Mouse (Mus musculus): Measurements from ENCODE around the gene Plekhg3. TPM values are rescaled to one million over a fixed set of nuclear protein-coding genes. Genes with fewer than 3 reads are reported as not detected.

The Plekhg3 gene
- polyA plus RNA-seq, 1 experiment from 2014 or later, result 0.47 TPM

DNA sequence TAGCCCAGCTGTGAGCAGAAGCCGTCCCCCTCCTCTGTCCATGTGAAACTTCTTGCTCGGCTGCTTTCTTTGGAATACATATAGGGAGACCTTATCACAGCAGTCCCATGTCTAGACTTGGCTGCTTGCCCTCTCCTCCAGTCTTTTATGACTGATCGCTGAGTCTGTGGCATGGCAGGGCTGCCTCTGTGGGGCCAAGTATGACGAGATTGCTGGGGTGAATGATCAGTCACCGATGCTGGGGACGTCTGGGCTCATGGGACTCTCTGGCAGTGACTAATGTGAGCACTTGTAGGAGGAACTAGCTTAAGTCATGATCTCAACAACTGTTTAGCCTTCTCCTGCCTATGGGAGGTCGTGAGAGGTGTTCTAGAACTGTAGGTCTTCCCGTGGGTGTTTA, 21.6 kb downstream of the Plekhg3 start:
- H3K4me3 ChIP-seq (ENCODE audit: low read depth, low read length), result no peak overlapping the region
- no peak overlapping the region for H3K9ac ChIP-seq (replicated peaks; ENCODE audit: low read depth, low read length)
- H3K4me2 ChIP-seq (ENCODE audit: low read depth, low read length), result no peak overlapping the region
- H3K4me1 ChIP-seq (ENCODE audit: control insufficient read depth, insufficient read depth, low read length), result 0 out of 2 replicates have a peak, but pooled peaks cover under 1% of the 10 kb centered on the region
- H3K36me3 ChIP-seq (ENCODE audit: control insufficient read depth, insufficient read depth, low read length), result no peaks in the 10 kb centered on the region
- H3K9me3 ChIP-seq (ENCODE audit: control insufficient read depth, low read length), result no peaks in the 10 kb centered on the region
- 71% methylated on average over 8 of the region's 8 CpGs for WGBS
- ATAC-seq (ENCODE audit: low read depth), result no peak
- no peak overlapping the region for H3K27ac ChIP-seq (ENCODE audit: low read depth, low read length)
- no peaks in the 10 kb centered on the region for H3K27me3 ChIP-seq (ENCODE audit: control insufficient read depth, insufficient read depth, low read length)

DNA sequence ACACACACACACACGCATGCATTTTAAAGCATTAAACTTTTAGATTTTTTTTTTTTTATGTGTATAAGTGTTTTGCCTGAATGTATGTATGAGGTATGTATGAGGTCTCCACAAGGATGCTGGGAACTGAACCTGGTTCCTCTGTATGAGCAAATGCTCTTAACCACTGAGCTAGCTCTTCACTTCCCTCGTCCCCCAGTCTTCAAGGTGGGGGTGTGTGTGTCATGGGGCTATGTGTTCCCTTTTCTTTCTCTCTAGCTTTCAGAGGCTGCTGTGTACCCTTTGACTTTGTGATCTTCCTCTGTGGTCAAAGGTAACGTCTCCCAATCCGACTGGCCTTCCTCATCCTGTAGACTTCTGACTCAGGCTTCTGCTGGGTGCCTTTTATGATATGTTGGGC, 22.3 kb downstream of the Plekhg3 start:
- H3K4me2 ChIP-seq (ENCODE audit: low read depth, low read length), result no peak overlapping the region
- H3K9me3 ChIP-seq (ENCODE audit: control insufficient read depth, low read length), result no peaks in the 10 kb centered on the region
- H3K4me1 ChIP-seq (ENCODE audit: control insufficient read depth, insufficient read depth, low read length), result no peaks in the 10 kb centered on the region
- H3K9ac ChIP-seq (replicated peaks; ENCODE audit: low read depth, low read length), result no peak overlapping the region
- no peak overlapping the region for H3K27ac ChIP-seq (ENCODE audit: low read depth, low read length)
- no peak for ATAC-seq (ENCODE audit: low read depth)
- 93% methylated on average over 4 of the region's 4 CpGs for WGBS
- H3K4me3 ChIP-seq (ENCODE audit: low read depth, low read length), result no peak overlapping the region
- no peaks in the 10 kb centered on the region for H3K36me3 ChIP-seq (ENCODE audit: control insufficient read depth, insufficient read depth, low read length)
- H3K27me3 ChIP-seq (ENCODE audit: control insufficient read depth, insufficient read depth, low read length), result no peaks in the 10 kb centered on the region

DNA sequence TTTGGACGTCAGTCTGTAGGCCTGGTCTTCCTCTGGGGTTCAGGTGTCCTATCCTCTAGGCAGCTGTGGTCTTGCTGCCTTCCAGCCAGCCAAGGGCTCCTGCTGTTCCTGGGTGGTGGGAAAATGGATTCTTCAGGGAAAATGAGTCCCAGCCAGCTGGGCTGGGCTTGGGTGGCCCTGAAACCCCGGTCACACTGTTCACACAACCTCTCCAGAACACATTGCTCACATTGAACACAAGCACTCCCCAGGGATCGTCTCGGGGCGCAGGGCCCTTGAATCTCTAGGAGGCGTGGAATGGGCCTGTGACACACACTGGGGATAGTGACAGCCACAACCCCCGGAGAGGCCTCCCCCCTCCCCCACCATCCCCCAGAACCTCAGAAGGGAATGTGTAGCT, 23.2 kb downstream of the Plekhg3 start:
- no peak overlapping the region for H3K4me3 ChIP-seq (ENCODE audit: low read depth, low read length)
- no peak overlapping the region for H3K27ac ChIP-seq (ENCODE audit: low read depth, low read length)
- WGBS, result 70% methylated on average over 7 of the region's 7 CpGs
- no peaks in the 10 kb centered on the region for H3K4me1 ChIP-seq (ENCODE audit: control insufficient read depth, insufficient read depth, low read length)
- ATAC-seq (ENCODE audit: low read depth), result no peak
- H3K9me3 ChIP-seq (ENCODE audit: control insufficient read depth, low read length), result no peaks in the 10 kb centered on the region
- H3K27me3 ChIP-seq (ENCODE audit: control insufficient read depth, insufficient read depth, low read length), result no peaks in the 10 kb centered on the region
- no peak overlapping the region for H3K9ac ChIP-seq (replicated peaks; ENCODE audit: low read depth, low read length)
- H3K4me2 ChIP-seq (ENCODE audit: low read depth, low read length), result no peak overlapping the region
- H3K36me3 ChIP-seq (ENCODE audit: control insufficient read depth, insufficient read depth, low read length), result no peaks in the 10 kb centered on the region

DNA sequence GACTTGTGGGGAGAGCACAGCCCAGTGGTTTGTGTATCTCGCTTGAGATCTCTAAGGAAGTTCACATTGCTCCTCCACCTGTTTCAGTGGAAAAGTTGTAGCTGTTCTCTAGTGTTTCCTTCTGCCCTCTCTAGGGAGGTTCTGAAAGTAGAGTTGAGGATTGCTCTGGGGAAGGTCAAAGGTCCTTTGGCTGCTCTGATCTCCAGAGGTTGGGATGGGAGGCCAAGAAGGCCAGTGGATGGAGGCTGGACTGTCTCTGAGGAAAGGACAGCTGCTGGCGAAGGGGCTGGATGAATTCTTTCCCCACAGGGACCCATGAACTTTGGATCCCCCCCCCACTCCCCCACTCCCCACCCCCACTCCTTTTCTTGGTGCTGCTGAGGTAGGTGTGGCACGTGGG, 23.7 kb downstream of the Plekhg3 start:
- Histone ChIP-seq H3K27me3 (ENCODE audit: control insufficient read depth, insufficient read depth, low read length) (no peaks in the 10 kb centered on the region), H3K9ac (replicated peaks; ENCODE audit: low read depth, low read length) (no peak overlapping the region), H3K4me3 (ENCODE audit: low read depth, low read length) (no peak overlapping the region), H3K36me3 (ENCODE audit: control insufficient read depth, insufficient read depth, low read length) (no peaks in the 10 kb centered on the region), H3K27ac (ENCODE audit: low read depth, low read length) (no peak overlapping the region), H3K4me2 (ENCODE audit: low read depth, low read length) (no peak overlapping the region), H3K9me3 (ENCODE audit: control insufficient read depth, low read length) (no peaks in the 10 kb centered on the region), H3K4me1 (ENCODE audit: control insufficient read depth, insufficient read depth, low read length) (no peaks in the 10 kb centered on the region)
- no peak for ATAC-seq (ENCODE audit: low read depth)
- WGBS, result 93% methylated on average over 3 of the region's 3 CpGs

DNA sequence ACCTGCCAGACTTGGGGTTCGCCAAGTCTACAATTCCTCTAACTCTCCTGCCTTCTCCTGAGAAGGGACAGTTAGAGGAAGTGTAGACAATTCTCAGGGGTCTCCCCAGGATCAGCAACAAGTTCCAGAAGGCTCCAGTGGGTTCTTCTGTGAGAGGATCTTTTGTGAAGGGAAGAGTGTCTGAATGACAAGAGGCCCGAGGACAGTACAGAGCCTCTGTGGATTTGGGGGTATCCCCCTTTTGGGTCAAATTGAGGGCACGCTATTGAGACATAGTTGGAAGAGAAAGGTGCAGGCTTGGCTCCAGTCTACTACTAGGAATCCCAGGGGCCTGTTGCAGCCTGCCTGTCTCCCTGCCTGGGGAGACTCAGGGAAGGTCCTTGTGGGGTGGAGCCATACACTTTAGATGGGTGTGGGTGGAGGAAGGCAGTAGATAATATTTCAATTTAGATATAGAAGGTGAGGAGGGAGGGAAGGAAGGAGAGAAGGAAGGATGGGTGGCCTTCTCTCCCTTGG, 24.2 kb downstream of the Plekhg3 start:
- no peak overlapping the region for H3K9ac ChIP-seq (replicated peaks; ENCODE audit: low read depth, low read length)
- 85% methylated on average over 3 of the region's 3 CpGs for WGBS
- no peak overlapping the region for H3K4me2 ChIP-seq (ENCODE audit: low read depth, low read length)
- H3K36me3 ChIP-seq (ENCODE audit: control insufficient read depth, insufficient read depth, low read length), result no peaks in the 10 kb centered on the region
- no peak overlapping the region for H3K4me3 ChIP-seq (ENCODE audit: low read depth, low read length)
- no peak for ATAC-seq (ENCODE audit: low read depth)
- H3K27ac ChIP-seq (ENCODE audit: low read depth, low read length), result no peak overlapping the region
- no peaks in the 10 kb centered on the region for H3K9me3 ChIP-seq (ENCODE audit: control insufficient read depth, low read length)
- no peaks in the 10 kb centered on the region for H3K27me3 ChIP-seq (ENCODE audit: control insufficient read depth, insufficient read depth, low read length)
- no peaks in the 10 kb centered on the region for H3K4me1 ChIP-seq (ENCODE audit: control insufficient read depth, insufficient read depth, low read length)

DNA sequence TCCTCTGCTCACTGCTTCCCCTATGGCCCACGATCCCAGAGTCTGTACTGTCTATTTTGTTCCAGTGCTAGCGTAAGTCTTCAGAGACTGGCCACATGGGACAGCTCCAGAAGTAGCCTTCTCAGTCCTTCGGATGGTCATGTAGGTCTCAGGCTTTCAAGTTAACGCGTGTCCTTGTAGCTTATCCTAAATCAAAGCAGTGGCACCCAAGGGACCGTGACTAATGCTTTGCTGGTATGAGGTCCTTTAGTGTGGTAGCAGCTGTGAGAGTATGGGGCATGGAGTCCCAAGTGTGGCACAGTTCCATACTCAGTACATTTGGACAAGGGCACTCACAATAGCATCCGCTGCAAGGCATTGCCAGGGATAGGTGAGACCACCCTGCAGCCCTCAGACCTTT, 25.5 kb downstream of the Plekhg3 start:
- H3K36me3 ChIP-seq (ENCODE audit: control insufficient read depth, insufficient read depth, low read length), result no peaks in the 10 kb centered on the region
- H3K4me2 ChIP-seq (ENCODE audit: low read depth, low read length), result no peak overlapping the region
- no peak overlapping the region for H3K9ac ChIP-seq (replicated peaks; ENCODE audit: low read depth, low read length)
- H3K4me3 ChIP-seq (ENCODE audit: low read depth, low read length), result no peak overlapping the region
- no peak for ATAC-seq (ENCODE audit: low read depth)
- H3K27ac ChIP-seq (ENCODE audit: low read depth, low read length), result no peak overlapping the region
- no peaks in the 10 kb centered on the region for H3K9me3 ChIP-seq (ENCODE audit: control insufficient read depth, low read length)
- no peaks in the 10 kb centered on the region for H3K27me3 ChIP-seq (ENCODE audit: control insufficient read depth, insufficient read depth, low read length)
- no peaks in the 10 kb centered on the region for H3K4me1 ChIP-seq (ENCODE audit: control insufficient read depth, insufficient read depth, low read length)
- WGBS, result 53% methylated on average over 7 of the region's 7 CpGs

DNA sequence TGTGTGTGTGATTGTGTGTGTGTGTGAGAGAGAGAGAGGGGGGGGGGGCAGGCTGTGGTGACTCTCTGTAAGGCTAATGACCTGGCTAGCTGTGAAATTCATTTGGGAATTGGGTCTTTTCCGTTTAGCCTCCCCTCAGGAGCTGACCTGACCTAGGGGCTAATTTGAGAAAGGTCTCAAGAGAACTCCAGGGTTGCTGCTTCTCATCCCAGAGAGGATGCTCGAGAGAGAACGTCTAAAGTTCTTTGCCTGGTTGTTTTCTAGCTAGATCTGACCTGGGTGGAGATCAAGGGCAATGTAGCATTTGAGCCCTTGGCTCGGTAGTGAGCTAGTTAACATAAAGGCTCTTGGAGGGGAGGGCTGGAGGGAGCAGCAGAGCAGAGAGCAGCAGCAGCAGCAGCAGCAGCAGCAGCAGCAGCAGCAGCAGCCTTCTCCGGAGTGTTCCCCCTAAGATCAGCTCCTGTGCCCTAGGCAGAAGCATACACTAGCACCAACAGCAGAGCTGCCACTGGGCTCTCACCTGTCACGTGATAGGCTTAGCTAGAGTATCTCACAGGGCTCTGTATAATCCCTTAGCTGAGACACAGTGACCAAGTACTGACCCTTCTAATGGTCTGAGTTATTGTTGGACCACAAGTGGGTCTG, 26.2 kb downstream of the Plekhg3 start:
- WGBS, result 33% methylated on average over 6 of the region's 6 CpGs
- H3K4me2 ChIP-seq (ENCODE audit: low read depth, low read length), result no peak overlapping the region
- no peaks in the 10 kb centered on the region for H3K27me3 ChIP-seq (ENCODE audit: control insufficient read depth, insufficient read depth, low read length)
- no peak overlapping the region for H3K9ac ChIP-seq (replicated peaks; ENCODE audit: low read depth, low read length)
- H3K36me3 ChIP-seq (ENCODE audit: control insufficient read depth, insufficient read depth, low read length), result no peaks in the 10 kb centered on the region
- no peak for ATAC-seq (ENCODE audit: low read depth)
- H3K4me1 ChIP-seq (ENCODE audit: control insufficient read depth, insufficient read depth, low read length), result no peaks in the 10 kb centered on the region
- H3K4me3 ChIP-seq (ENCODE audit: low read depth, low read length), result no peak overlapping the region
- H3K9me3 ChIP-seq (ENCODE audit: control insufficient read depth, low read length), result no peaks in the 10 kb centered on the region
- no peak overlapping the region for H3K27ac ChIP-seq (ENCODE audit: low read depth, low read length)

DNA sequence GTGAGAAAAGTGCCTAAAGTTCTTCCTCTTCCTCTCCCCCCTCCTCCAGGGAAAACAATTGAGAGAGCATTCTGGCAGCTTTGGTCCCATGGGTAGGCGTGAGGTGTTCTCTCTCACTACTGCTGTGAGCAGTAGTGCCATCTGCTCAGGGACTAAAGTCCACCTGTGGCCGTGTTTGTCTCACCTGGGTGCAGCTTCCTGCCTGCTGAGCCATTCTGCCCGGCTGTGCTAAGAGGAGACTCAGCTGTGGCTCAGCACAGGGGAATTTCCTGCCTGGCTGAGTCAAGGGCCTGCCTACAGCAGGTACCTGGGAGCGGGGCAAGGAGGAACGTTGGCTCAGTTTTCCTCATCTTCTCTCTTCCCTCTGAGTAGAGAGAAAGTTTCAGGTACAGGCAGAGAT, 27.5 kb downstream of the Plekhg3 start:
- Histone ChIP-seq H3K4me2 (ENCODE audit: low read depth, low read length) (no peak overlapping the region), H3K36me3 (ENCODE audit: control insufficient read depth, insufficient read depth, low read length) (no peaks in the 10 kb centered on the region), H3K27me3 (ENCODE audit: control insufficient read depth, insufficient read depth, low read length) (no peaks in the 10 kb centered on the region), H3K9ac (replicated peaks; ENCODE audit: low read depth, low read length) (no peak overlapping the region), H3K4me1 (ENCODE audit: control insufficient read depth, insufficient read depth, low read length) (no peaks in the 10 kb centered on the region), H3K4me3 (ENCODE audit: low read depth, low read length) (no peak overlapping the region), H3K9me3 (ENCODE audit: control insufficient read depth, low read length) (no peaks in the 10 kb centered on the region), H3K27ac (ENCODE audit: low read depth, low read length) (no peak overlapping the region)
- ATAC-seq (ENCODE audit: low read depth), result no peak
- WGBS, result 84% methylated on average over 5 of the region's 5 CpGs

DNA sequence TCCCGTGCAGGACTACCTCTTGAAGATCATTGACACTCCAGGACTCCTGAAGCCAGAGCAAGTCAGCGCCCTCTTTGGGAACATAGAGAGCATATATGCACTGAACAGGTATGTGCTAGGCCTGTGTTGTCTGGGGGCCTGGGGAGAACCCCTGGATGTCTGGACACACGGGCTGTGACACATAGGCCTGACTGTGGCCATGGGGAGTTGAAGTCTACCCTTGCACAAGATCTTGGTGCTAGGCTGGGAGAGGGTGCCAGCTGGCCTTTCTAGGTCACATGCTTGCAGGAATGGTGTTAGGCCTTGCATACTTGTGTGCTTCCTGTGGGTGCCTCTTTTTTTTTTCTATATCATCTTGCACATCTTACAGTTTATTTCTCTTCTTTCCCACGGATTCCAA, 31.5 kb downstream of the Plekhg3 start:
- H3K4me3 ChIP-seq (ENCODE audit: low read depth, low read length), result no peak overlapping the region
- H3K4me1 ChIP-seq (ENCODE audit: control insufficient read depth, insufficient read depth, low read length), result no peaks in the 10 kb centered on the region
- H3K4me2 ChIP-seq (ENCODE audit: low read depth, low read length), result no peak overlapping the region
- ATAC-seq (ENCODE audit: low read depth), result no peak
- H3K36me3 ChIP-seq (ENCODE audit: control insufficient read depth, insufficient read depth, low read length), result no peaks in the 10 kb centered on the region
- H3K27ac ChIP-seq (ENCODE audit: low read depth, low read length), result no peak overlapping the region
- H3K9ac ChIP-seq (replicated peaks; ENCODE audit: low read depth, low read length), result no peak overlapping the region
- H3K27me3 ChIP-seq (ENCODE audit: control insufficient read depth, insufficient read depth, low read length), result no peaks in the 10 kb centered on the region
- no peaks in the 10 kb centered on the region for H3K9me3 ChIP-seq (ENCODE audit: control insufficient read depth, low read length)
- WGBS, result 85% methylated on average over 4 of the region's 4 CpGs
